ENCODE assay signal across 19 mouse cellular contexts in genomic region chr12:67722033-67722800, GRCm38 (mm10).
"Had no signal": no experiment of that assay in that cellular context is flagged by ENCODE, and none has a peak within 500 bp of the region (broad histone marks: within the 10 kb centered on the region; RNA-seq: fewer than 3 reads in every experiment).

No protein-coding gene starts in this region.

- H3K27ac ChIP-seq: hindbrain, embryonic 15.5 days; kidney, postnatal 0 days; layer of hippocampus, adult 2 months; left cerebral cortex, adult 2 months; liver, embryonic 13.5 days; macrophage; neural tube, embryonic 12.5 days; neural tube, embryonic 15.5 days had no signal

- H3K27me3 ChIP-seq: hindbrain, embryonic 15.5 days; liver, embryonic 13.5 days; neural tube, embryonic 12.5 days; neural tube, embryonic 15.5 days had no signal

- H3K4me3 ChIP-seq: hindbrain, embryonic 15.5 days; layer of hippocampus, adult 2 months; left cerebral cortex, adult 2 months; liver, embryonic 13.5 days; neural tube, embryonic 12.5 days; neural tube, embryonic 15.5 days had no signal

- H3K4me2 ChIP-seq: hindbrain, embryonic 15.5 days; liver, embryonic 13.5 days; midbrain, embryonic 11.5 days; neural tube, embryonic 12.5 days; neural tube, embryonic 15.5 days had no signal

- H3K9me3 ChIP-seq: hindbrain, embryonic 15.5 days; liver, embryonic 13.5 days; neural tube, embryonic 12.5 days; neural tube, embryonic 15.5 days had no signal

- DNase-seq: kidney, adult 2 months; kidney, postnatal 25 days; layer of hippocampus, adult 9-11 months; liver, embryonic 13.5 days; midbrain, embryonic 14.5 days; right cerebral cortex, adult 18-20 months; right cerebral cortex, postnatal 14 days; right cerebral cortex, postnatal 4 days; thymus, adult 2 months; thymus, postnatal 14 days; thymus, postnatal 4 days had no signal

- H3K4me1 ChIP-seq: hindbrain, embryonic 15.5 days; liver, embryonic 13.5 days; neural tube, embryonic 12.5 days; neural tube, embryonic 15.5 days had no signal

- H3K36me3 ChIP-seq: hindbrain, embryonic 15.5 days; liver, embryonic 13.5 days; neural tube, embryonic 12.5 days; neural tube, embryonic 15.5 days had no signal

- H3K9ac ChIP-seq: hindbrain, embryonic 15.5 days; liver, embryonic 13.5 days; neural tube, embryonic 12.5 days; neural tube, embryonic 15.5 days had no signal
